Mouse (Mus musculus) right cerebral cortex, adult 18-20 months (tissue): ENCODE measurements around the gene Ccdc50.

Experiments
- DNase-seq: peaks from one replicate; pipeline ENCODE4 v3.0.0; 2022; ENCODE audit warnings: mixed read lengths

Ccdc50 gene

GRCm38 (mm10) chr16:27396951-27397350 is 8.3 kb downstream of the Ccdc50 start:
- no peak for DNase-seq

GRCm38 (mm10) chr16:27399026-27399718 is 10.5 kb downstream of the Ccdc50 start:
- no peak for DNase-seq

DNA sequence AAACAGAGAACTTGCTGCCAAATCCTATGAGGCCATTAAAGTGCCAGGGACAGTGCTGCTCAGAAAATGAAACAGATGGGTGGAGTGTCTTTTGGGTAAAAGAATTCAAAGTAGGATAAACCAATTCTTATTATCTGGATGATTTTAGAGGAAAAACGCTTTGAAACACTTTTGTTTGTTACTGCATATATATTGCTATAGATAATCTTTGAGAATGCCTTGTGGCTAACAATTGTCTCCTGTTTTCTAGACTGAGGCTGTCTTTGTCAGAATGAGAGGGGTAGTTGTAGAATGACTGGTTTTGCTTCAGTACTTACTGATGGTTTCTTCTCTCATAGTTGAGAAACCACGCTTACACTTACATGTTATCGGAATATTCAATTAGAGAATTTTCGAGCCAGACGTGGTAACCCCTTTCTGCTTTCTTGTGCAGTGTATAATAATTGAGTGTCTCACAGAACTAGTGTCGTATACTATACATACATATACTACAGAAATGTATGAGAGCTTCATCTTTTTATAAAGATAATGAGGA is 11.1 kb downstream of the Ccdc50 start:
- DNase-seq = no peak

DNA sequence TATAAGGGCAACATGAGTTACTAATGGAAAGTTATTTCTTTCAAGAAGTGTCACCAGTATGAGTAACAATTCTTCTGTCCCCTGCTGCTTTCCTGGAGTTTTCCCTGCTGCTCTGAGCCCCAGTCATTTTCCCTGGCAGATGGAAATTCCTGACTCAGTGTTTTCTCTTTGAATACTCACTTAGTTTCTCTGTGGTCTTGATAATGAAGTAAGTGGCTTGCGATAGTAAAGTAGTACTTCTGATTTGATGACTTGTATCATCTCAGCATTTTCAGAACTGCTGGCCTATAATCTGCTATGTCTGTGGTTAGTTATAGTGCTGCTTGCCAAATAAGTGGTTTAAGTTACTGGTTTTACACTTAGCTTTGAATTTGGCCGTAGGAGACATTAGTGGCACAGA is 12.9 kb downstream of the Ccdc50 start:
- no peak for DNase-seq

DNA sequence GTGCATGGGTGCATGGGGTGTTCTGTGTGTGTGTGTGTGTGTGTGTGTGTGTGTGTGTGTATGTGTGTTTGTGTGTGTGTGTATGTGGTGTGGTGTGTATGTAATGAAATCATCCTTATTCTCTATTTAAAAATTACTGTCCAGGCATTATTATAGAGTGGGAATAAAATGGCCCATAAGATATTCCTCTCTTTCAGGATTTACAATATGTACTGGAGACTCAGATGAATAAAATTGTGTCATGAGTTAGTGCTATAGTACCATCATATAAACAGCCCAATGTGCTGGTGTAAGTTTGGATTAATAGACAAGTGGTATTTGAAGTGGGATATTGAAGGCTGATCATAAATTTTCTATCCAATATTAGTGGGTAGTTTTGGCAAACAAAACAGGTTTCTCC is 15.4 kb downstream of the Ccdc50 start:
- no peak for DNase-seq

DNA sequence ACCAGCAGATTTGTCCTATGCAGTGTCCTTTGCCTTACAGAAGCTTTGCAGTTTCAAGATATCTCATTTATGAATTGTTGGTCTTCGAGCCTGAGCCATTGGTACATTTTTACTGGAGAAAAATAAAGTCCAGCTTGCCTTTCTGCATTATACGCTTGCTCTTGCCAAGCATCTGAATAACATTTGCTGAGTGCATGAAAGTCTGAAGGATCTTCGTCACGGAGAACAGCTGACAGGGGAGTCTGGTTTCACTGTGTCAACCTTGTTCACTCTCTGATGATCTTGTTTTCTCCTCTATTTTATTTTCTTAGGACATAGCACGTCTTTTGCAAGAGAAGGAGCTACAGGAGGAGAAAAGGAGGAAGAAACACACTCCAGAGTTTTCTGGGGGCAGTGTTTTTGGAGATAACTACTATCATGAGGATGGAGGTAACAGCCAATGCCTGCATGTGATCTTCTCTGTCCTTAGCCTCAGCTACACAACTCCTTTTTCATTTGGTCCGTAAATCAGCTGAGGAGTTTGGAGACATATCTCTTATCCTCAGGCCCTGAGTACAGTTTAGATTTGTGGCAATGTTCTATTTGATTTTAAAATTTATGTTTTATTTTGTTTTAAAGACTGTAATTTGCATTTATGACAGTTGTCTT is 28.4 kb downstream of the Ccdc50 start:
- no peak for DNase-seq

- DNase-seq = no peak
Measured at GRCm38 (mm10) chr16:27417632-27418031, 29.0 kb downstream of the Ccdc50 start.

- DNase-seq = peak; percentile 22
Measured at GRCm38 (mm10) chr16:27420982-27421381, 32.3 kb downstream of the Ccdc50 start.

DNA sequence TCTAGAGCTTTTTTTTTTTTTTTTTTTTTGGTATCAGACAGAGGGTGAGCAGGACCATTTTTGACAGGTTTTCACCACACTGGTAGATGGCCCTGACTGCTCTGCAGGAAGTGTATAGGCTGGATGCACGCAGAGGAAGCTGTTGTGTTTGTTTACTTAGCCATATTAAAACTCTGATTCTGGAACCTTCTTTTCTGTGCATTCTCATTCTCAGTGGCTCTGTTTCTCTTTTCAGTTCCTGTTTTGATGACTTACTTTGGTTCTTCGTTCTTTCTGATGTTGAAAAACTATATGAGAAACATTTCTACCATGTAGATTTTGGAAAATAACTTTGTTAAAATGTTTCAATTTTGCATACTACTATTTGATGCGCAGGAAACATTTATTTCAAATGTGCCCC is 46.4 kb downstream of the Ccdc50 start:
- no peak for DNase-seq

DNA sequence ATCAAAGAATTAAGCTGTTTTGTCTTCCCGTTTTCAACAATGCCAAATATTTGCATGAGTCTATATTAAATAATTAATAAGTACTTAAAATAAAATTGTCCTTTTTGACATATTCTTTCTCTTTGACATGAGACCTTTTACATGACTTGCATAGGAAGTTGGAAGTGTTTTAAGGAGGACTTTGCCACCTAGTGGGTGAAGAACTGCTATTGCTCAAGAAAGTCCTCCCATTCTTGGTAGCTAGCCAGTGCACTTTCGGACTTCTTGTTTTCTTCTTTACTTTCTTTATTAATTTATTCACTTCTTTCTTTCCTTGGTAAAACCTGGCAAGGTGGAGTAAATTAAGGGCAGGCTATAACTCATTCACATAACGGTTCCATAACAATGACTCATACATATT is 55.3 kb downstream of the Ccdc50 start:
- peak; percentile 7 for DNase-seq

- DNase-seq = no peak
Measured at GRCm38 (mm10) chr16:27449360-27449759, 60.7 kb downstream of the Ccdc50 start.

GRCm38 (mm10) chr16:27450655-27451054 is 62.0 kb downstream of the Ccdc50 start:
- DNase-seq = no peak

GRCm38 (mm10) chr16:27453396-27453795 is 64.7 kb downstream of the Ccdc50 start:
- no peak for DNase-seq

GRCm38 (mm10) chr16:27453823-27454222 is 65.2 kb downstream of the Ccdc50 start:
- no peak for DNase-seq

DNA sequence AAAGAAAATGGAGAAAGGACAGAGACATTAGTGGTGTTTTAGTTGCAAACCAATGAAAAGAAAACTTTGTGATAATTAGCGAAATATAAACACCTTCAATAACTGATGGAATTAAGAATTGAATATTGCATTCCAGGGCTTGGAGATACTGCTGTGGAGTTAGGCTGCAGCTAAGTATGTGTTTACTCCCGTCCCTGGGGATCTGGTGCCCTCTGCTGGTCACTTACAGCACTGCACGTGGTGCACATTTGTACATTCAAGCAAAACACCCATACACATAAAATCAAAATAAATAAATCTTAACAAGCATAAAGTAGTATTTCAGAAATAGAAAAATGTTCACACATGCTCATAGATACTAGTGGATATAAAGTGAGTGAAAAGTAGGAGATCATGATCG is 68.6 kb downstream of the Ccdc50 start:
- peak; percentile 72 for DNase-seq

- peak; percentile 26 for DNase-seq
Measured at GRCm38 (mm10) chr16:27468731-27469130, 80.1 kb downstream of the Ccdc50 start.

GRCm38 (mm10) chr16:27471389-27471788 is 82.7 kb downstream of the Ccdc50 start:
- DNase-seq = no peak

GRCm38 (mm10) chr16:27483834-27484233 is 95.2 kb downstream of the Ccdc50 start:
- DNase-seq = no peak
